Mouse (Mus musculus) 416B (cell line): ENCODE results near the gene Olfr805.

Experiments used
- DNase-seq: peaks from one replicate; pipeline ENCODE4 v3.0.0; 2011; ENCODE audit warnings: low read depth

Gene Olfr805

DNA sequence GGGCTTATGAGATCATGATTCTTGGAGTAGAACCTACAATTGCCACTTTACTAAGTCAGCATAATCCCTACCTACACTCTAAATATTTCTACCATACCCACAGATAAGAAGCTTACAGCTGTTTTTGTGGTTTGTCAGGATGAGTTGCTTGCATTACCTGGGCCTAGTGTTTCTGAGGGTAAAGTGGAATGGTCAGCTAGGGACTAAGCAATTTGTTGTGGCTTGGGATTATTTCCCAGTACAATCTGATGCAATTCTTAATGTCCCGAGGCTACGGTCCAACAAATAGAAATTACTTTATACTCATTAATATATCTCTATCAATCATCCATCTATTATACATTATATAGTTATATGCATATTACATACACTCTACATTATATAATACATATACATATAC, at the start of gene Olfr805:
TSS of gene Olfr805 (minus strand) at position 101 of the 400 bp plus-strand sequence.
- DNase-seq: no peak

DNA sequence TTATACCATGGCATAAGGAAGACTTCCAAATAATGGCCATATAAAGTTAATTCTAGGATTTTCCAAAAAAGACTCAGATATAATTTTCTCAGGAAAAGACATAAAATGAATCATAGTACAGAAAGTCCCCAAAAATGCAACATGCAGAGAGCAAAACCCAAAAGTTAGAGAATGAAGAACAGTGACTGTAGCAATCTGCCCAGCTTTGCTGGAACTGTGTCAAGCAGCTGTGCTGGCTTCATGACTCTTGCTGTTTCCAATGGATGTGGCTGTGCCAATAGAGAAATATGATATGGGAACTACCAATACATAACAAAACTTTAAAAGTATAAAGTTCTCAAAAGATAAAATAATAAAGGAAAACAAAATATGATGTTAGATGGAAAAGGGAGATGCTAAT, 48.9 kb upstream of the Olfr805 start:
- no peak for DNase-seq

DNA sequence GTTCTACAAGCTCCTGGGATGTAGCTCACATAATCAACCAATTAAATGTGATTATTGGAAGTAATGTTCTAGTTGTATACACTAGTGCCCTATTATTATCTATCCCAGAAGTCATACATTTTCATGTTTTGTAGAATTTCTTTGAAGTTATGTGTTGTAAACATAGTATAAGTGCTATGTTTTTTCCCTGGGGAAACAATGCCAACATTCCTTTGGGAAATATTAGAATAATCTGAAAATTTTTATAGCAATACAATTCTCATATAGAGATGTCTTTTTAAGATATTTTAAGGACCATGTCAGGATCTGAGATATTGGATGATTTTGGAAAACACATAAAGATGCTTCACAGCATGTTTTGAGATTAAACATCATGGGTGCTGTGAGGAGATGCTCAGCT, 45.2 kb upstream of the Olfr805 start, which contains the start of gene Olfr809:
TSS of gene Olfr809 (plus strand) at position 301 of the 400 bp plus-strand sequence.
- no peak for DNase-seq

DNA sequence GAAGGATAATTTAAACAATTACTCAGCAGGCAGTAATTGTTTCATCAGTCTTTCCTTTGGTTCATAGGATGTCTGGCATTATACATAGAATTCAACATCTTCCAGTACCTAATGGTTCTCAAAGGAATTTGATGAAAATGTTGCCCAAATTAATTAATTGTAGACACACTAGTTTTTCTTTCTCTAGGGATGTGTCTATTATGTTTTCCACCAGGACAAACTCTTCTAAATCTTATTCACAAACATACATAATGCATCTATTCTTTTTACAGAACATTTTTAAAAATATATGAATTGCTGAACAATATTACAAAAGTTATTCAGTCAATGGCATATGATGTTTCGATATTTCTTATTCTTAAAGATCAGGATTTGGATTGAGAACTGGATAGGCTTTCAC, 36.0 kb upstream of the Olfr805 start, which contains the start of gene Olfr808:
TSS of gene Olfr808 (plus strand) at position 301 of the 400 bp plus-strand sequence.
- DNase-seq: no peak

DNA sequence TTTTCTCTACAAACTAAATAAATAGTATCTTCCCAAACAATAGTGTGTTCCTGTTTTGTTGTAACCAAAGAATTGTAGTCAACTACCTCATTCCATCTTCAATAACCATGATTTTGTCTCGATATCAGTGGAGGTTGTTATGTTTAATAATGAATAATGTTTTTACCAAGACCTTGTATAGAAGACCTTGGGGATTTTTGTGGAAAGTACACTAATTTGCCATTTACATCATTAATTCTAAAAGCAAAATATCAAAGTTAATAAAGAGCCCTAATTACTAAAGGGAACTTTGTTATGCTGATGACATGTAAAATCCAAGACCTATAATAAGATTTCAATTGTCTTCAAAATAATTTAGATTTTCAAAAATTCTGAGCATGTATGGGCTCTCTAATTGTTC, 28.5 kb upstream of the Olfr805 start, which contains the start of gene Olfr807:
TSS of gene Olfr807 (minus strand) at position 101 of the 400 bp plus-strand sequence.
- no peak for DNase-seq

DNA sequence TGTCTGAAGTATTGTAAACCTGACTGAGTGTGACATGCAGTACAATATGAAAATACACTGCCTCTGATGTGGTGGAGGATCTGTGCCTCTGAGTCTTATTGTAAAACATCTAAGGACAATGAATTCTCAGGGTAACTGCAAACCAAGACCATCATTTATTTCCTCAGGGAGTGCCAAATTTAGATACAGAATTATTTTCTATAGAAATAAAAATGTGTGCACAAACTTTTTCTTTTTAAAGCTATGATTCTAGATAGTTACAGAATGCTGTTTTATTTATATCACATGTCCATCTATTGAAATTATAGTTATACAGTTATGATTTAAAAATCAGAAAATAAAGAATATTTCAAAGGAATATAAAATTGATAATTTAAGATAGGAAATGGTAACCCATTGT, 12.6 kb upstream of the Olfr805 start, which contains the start of gene Olfr806:
TSS of gene Olfr806 (minus strand) at position 101 of the 400 bp plus-strand sequence.
- DNase-seq: no peak

DNA sequence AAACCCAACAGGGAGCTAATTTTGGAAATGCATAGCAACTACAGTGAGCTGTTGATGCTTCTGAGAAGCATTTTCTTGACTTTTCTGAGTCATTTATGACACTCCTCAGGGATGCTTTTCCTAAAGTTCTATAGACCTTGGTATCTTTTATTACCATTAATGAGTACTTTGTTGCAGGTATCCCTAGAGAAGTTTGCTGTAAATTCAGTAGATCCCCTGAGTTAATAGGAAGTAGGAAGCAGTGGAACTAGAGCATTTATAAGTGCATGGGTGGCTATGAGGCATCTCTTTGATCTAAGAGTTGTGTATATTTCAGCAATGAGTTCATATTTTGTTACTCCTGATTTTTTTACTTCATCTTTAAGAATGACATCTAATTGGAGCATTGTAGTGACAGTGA, 26.3 kb downstream of the Olfr805 start, which contains the start of gene Olfr804:
TSS of gene Olfr804 (plus strand) at position 301 of the 400 bp plus-strand sequence.
- no peak for DNase-seq

DNA sequence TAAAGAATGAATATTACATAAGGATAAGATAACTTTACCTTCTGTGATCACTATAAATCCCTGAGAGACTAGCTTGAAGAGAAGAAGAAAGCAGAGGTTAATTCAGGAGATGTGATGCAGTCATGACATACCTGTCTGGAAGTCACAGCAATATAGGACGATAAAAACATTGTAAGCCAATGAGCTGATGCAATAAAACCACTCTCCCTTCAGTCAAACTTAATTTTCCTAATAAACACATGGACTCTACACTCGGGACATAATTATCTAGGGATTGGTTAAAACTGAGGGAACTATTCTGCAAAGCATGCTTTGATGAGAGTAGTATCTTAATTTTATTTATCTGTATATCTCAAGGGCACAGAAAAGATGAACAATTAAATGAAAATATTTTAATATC, 35.0 kb downstream of the Olfr805 start, which contains the start of gene Olfr803:
TSS of gene Olfr803 (minus strand) at position 101 of the 400 bp plus-strand sequence.
- DNase-seq: no peak

DNA sequence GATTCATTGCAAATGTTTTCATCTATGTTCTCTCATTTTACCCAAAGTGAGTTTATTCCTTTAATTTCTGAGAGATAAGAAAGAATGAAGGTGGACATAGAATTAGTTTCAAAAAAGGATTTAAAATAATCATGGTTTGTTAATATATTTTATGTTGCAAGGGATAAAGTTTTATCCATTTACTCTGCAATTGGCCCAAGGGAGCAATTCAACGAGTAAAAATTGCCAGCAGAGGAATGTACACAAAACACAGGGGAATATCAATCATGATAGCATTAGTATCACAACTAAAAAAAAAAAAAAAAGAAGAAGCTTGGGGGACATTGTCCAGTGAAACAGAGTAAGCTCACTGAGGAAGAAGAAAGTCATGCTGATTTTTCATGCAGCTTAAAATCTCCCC, 41.1 kb downstream of the Olfr805 start, which contains the start of gene Olfr802:
TSS of gene Olfr802 (minus strand) at position 101 of the 400 bp plus-strand sequence.
- DNase-seq: no peak

DNA sequence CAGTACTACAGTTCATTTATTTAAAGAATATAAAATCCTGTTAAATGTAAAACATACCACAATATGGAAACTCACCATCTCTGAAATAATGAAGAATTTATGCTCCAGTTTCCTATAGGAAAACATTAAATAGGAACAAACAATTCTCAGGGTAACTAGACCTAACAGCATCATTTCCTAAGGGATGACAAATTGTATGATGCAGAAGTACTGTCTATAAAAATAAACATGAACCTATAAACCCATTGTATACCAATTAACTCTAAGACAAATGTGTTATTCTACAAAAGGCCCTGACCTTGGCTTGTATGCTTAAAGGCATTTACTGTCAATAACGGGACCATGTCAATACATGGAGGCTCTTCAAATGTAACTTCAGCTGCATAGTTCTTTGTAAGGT, 55.4 kb downstream of the Olfr805 start, which contains the start of gene Olfr801:
TSS of gene Olfr801 (minus strand) at position 101 of the 400 bp plus-strand sequence.
- DNase-seq: no peak
